11 mouse cellular contexts compared by ENCODE assay signal in genomic region chr1:158019161-158019560, GRCm38 (mm10).
A peak's percentile ranks its signal among the peaks of the same experiment; 100 is the strongest.
DNase-seq lines count a peak whose midpoint lies in the region; ATAC-seq lines count a peak whose summit lies in the region.
"Had no signal": no experiment of that assay in that cellular context is flagged by ENCODE, and none has a peak within 500 bp of the region (broad histone marks: within the 10 kb centered on the region; RNA-seq: fewer than 3 reads in every experiment).

No protein-coding gene starts in this region.

- no peak for ATAC-seq in monocyte, adult 5-6 weeks (replicated peaks; ENCODE audit: insufficient number of reproducible peaks, low FRiP score, low TSS enrichment, poor library complexity, severe bottlenecking)

- DNase-seq in heart, postnatal 4 days, result peak; percentile 47
- DNase-seq in heart, adult 18-20 months, result no peak
- peak; percentile 7 for DNase-seq in ovary, postnatal 14 days (ENCODE audit: low spot score)
- no peak for DNase-seq in ovary, postnatal 10 days (ENCODE audit: low spot score)
- peak; percentile 73 for DNase-seq in forelimb bud, embryonic 11.5 days (ENCODE audit: low read depth, low spot score)
- peak; percentile 63 for DNase-seq in testis, postnatal 10 days (ENCODE audit: low spot score)
- no peak for DNase-seq in gastrocnemius, postnatal 14 days
- DNase-seq: cerebellum, postnatal 25 days; layer of hippocampus, postnatal 36 days; spleen, adult 18-20 months had no signal

- intact Hi-C loops in gastrocnemius, postnatal 14 days (cut with DNase I; ENCODE audit: low total_unique reads), result no loop called here

Comparison
In these comparisons a context has a peak if more than half of its experiments do, and no peak if none do; other contexts are left out.
1. DNase-seq: peak in heart, postnatal 4 days (single experiment), ovary, postnatal 14 days (single experiment), forelimb bud, embryonic 11.5 days (single experiment) and testis, postnatal 10 days (single experiment); none in heart, adult 18-20 months (0 of 2), ovary, postnatal 10 days (single experiment) and gastrocnemius, postnatal 14 days (single experiment).